Comparison of ENCODE assay signal across 28 mouse cellular contexts in genomic region chr4:103290763-103291162, GRCm38 (mm10). TPM values are rescaled to one million over a fixed set of nuclear protein-coding genes. Genes with fewer than 3 reads are reported as not detected.
DNase-seq lines count a peak whose midpoint lies in the region; ATAC-seq and TF ChIP-seq lines count a peak whose summit lies in the region.
"Had no signal": no experiment of that assay in that cellular context is flagged by ENCODE, and none has a peak within 500 bp of the region (broad histone marks: within the 10 kb centered on the region; RNA-seq: fewer than 3 reads in every experiment).

Gene 4921539E11Rik, minus strand, starts transcription at chr4:103290863.

- peak; percentile 61 for DNase-seq in heart, adult 11 months
- no peak for DNase-seq in heart, embryonic 10.5 days (ENCODE audit: low spot score)
- no peak for DNase-seq in testis, postnatal 10 days (ENCODE audit: low spot score)
- DNase-seq in CH12.LX (ENCODE audit: extremely low read depth) = no peak
- no peak for DNase-seq in right cerebral cortex, postnatal 10 days (ENCODE audit: low spot score in 2 of 2)
- DNase-seq: adrenal gland, adult 2 months; adrenal gland, adult 8-10 months; adrenal gland, postnatal 10 days; adrenal gland, postnatal 14 days; adrenal gland, postnatal 25 days; adrenal gland, postnatal 36 days; B cell, adult 2 months; cerebellum, adult 11 months; cerebellum, adult 11-12 months; cerebellum, adult 18-20 months had no signal

- TF ChIP-seq POLR2A in testis, adult 2 months (IDR thresholded peaks at IDR 0.05; ENCODE audit: control insufficient read depth, low read depth, low read length) = no peak
- no peak for TF ChIP-seq POLR2A in CH12.LX (IDR thresholded peaks at IDR 0.05; ENCODE audit: low read depth, low read length)

- H3K9ac ChIP-seq in CH12.LX (ENCODE audit: insufficient read depth, low read depth) = no peak within 1 kb of the TSS

- in situ Hi-C loops in CH12.LX (cut with MboI; ENCODE audit: low pct_ligation_motif_present, low pct_unique_long_range_greater_than_20kb, low sequenced_read_pairs) = no loop called here

- no peaks in the 10 kb centered on the region for H3K27me3 ChIP-seq in heart, embryonic 10.5 days (ENCODE audit: insufficient read depth, poor library complexity, severe bottlenecking)
- no peaks in the 10 kb centered on the region for H3K27me3 ChIP-seq in megakaryocyte, embryonic 14.5 days (replicated peaks)
- no peaks in the 10 kb centered on the region for H3K27me3 ChIP-seq in testis, adult 2 months (ENCODE audit: control insufficient read depth, insufficient read depth, low read length)
- H3K27me3 ChIP-seq in CH12.LX (replicated peaks) = no peaks in the 10 kb centered on the region

- TF ChIP-seq RAD21 in CH12.LX (IDR thresholded peaks at IDR 0.05; ENCODE audit: low read depth, low read length) = no peak

- no peaks in the 10 kb centered on the region for H3K4me1 ChIP-seq in heart, embryonic 10.5 days
- H3K4me1 ChIP-seq in megakaryocyte, embryonic 14.5 days = no peaks in the 10 kb centered on the region
- no peaks in the 10 kb centered on the region for H3K4me1 ChIP-seq in testis, adult 2 months (ENCODE audit: control insufficient read depth, insufficient read depth, low read length)
- H3K4me1 ChIP-seq in CH12.LX (ENCODE audit: control insufficient read depth in 1 of 2, insufficient read depth in 2 of 2) = 0 out of 4 replicates have a peak, but pooled peaks cover 0 to 4% of the 10 kb centered on the region in 2 experiments

- ATAC-seq in megakaryocyte, adult 5-6 weeks (ENCODE audit: poor library complexity, severe bottlenecking) = no peak
- ATAC-seq: activated CD4-positive, CD25-positive, alpha-beta regulatory T cell, adult 4 months; CD4-positive, CD25-positive, alpha-beta regulatory T cell, adult 4 months; Patski had no signal

- no peak within 1 kb of the TSS for H3K27ac ChIP-seq in heart, embryonic 10.5 days
- H3K27ac ChIP-seq in testis, adult 2 months (ENCODE audit: control insufficient read depth, insufficient read depth, low read depth, low read length) = peak within 1 kb of the TSS; percentile 17; the same call in 1 of the 2 replicates
- no peak within 1 kb of the TSS for H3K27ac ChIP-seq in CH12.LX (ENCODE audit: insufficient read depth, low read depth)

- no peaks in the 10 kb centered on the region for H3K9me3 ChIP-seq in heart, embryonic 10.5 days
- H3K9me3 ChIP-seq in megakaryocyte, embryonic 14.5 days = no peaks in the 10 kb centered on the region
- H3K9me3 ChIP-seq in CH12.LX (replicated peaks; ENCODE audit: low read length) = no peaks in the 10 kb centered on the region
- H3K9me3 ChIP-seq: G1E had no signal

- TF ChIP-seq CTCF in testis, adult 2 months (IDR thresholded peaks at IDR 0.05; ENCODE audit: control insufficient read depth, insufficient read depth, insufficient replicate concordance, low read depth, low read length) = no peak
- TF ChIP-seq CTCF in CH12.LX (conservative IDR thresholded peaks at IDR 0.05 in 1 of 2, IDR thresholded peaks at IDR 0.05 in 1 of 2; ENCODE audit: low read depth in 2 of 2, low read length in 2 of 2) = no peak

- H3K79me2 ChIP-seq in CH12.LX (replicated peaks; ENCODE audit: control insufficient read depth, extremely low read depth, insufficient read depth, poor library complexity, severe bottlenecking) = no peaks in the 10 kb centered on the region

- H3K4me3 ChIP-seq in heart, embryonic 10.5 days = no peak within 1 kb of the TSS
- H3K4me3 ChIP-seq in megakaryocyte, embryonic 14.5 days (replicated peaks) = peak within 1 kb of the TSS; percentile 76
- H3K4me3 ChIP-seq in testis, adult 2 months (ENCODE audit: control insufficient read depth, low read depth, low read length) = peak within 1 kb of the TSS; percentile 82
- no peak within 1 kb of the TSS for H3K4me3 ChIP-seq in CH12.LX (replicated peaks in 1 of 3; ENCODE audit: low read depth in 2 of 3, low read length in 2 of 3, poor library complexity in 1 of 3)

- dilution Hi-C loops in CH12.LX (cut with MboI; ENCODE audit: extremely low pct_ligation_motif_present, extremely low pct_unique_long_range_greater_than_20kb, low sequenced_read_pairs) = no loop called here

- no peaks in the 10 kb centered on the region for H3K36me3 ChIP-seq in heart, embryonic 10.5 days
- no peaks in the 10 kb centered on the region for H3K36me3 ChIP-seq in megakaryocyte, embryonic 14.5 days (replicated peaks; ENCODE audit: low read length)
- H3K36me3 ChIP-seq in testis, adult 2 months (ENCODE audit: control insufficient read depth, insufficient read depth, low read length) = no peaks in the 10 kb centered on the region
- H3K36me3 ChIP-seq in CH12.LX (replicated peaks in 1 of 2; ENCODE audit: control insufficient read depth in 1 of 2, insufficient read depth in 1 of 2, low read length in 1 of 2) = no peaks in the 10 kb centered on the region
- H3K36me3 ChIP-seq: G1E had no signal

- WGBS in heart, embryonic 10.5 days = 78% methylated on average over 2 of the region's 2 CpGs

- no peak for TF ChIP-seq EP300 in CH12.LX (IDR thresholded peaks at IDR 0.05; ENCODE audit: low read length)

- H3K4me2 ChIP-seq in CH12.LX (ENCODE audit: insufficient read depth, low read depth, poor library complexity, severe bottlenecking) = peak within 1 kb of the TSS; percentile 10; the same call in 1 of the 2 replicates

TF ChIP-seq in CH12.LX, 34 proteins besides CTCF, POLR2A, EP300 and RAD21:
- TF ChIP-seq ZKSCAN1 (IDR thresholded peaks at IDR 0.05; ENCODE audit: borderline replicate concordance, low read depth, low read length) (no peak), E2F4 (IDR thresholded peaks at IDR 0.05; ENCODE audit: insufficient replicate concordance, low read depth, low read length) (no peak), JUN (IDR thresholded peaks at IDR 0.05; ENCODE audit: insufficient read depth, low read depth, low read length) (no peak), HCFC1 (IDR thresholded peaks at IDR 0.05; ENCODE audit: low read depth, low read length) (no peak), RCOR1 (conservative IDR thresholded peaks at IDR 0.05; ENCODE audit: low read depth, low read length) (no peak), GABPA (IDR thresholded peaks at IDR 0.05; ENCODE audit: insufficient replicate concordance, low read depth, low read length) (no peak), MEF2A (IDR thresholded peaks at IDR 0.05; ENCODE audit: borderline replicate concordance, low read depth, low read length) (no peak), SIN3A (IDR thresholded peaks at IDR 0.05; ENCODE audit: low read length) (no peak)

RNA-seq across cellular contexts. Expression of gene 4921539E11Rik, which starts in this region (rescaled TPM):
- not detected in 2 replicates for polyA plus RNA-seq in heart, embryonic 10.5 days (2016; fragmentation: Nextera tagmentation; extraction: Ambion mirVana)
- not detected in 2 replicates for polyA plus RNA-seq in megakaryocyte, embryonic 14.5 days (2012; ENCODE audit: insufficient read depth, low replicate concordance)
- total RNA-seq in megakaryocyte, adult 5-6 weeks (2015) = not detected in 2 replicates
- total RNA-seq in megakaryocyte, adult 5-6 weeks (2017) = not detected in 2 replicates
- 21.2 and 25.5 TPM in 2 replicates for polyA plus RNA-seq in testis, adult 2 months (2012; rRNA removed)
- total RNA-seq in CH12.LX (2012; rRNA removed) (not detected in 2 replicates), CH12.LX (2014; rRNA removed) (not detected in 2 replicates)
- not detected in 2 replicates for polyA plus RNA-seq in CH12.LX (2012; ENCODE audit: insufficient read length, low read depth)
- total RNA-seq: adrenal gland, adult 18-20 months; adrenal gland, adult 2 months; adrenal gland, adult 8-10 months; adrenal gland, postnatal 10 days; adrenal gland, postnatal 14 days; adrenal gland, postnatal 25 days; adrenal gland, postnatal 36 days; adrenal gland, postnatal 4 days; ES-E14; MEL had no signal
- polyA plus RNA-seq: activated CD4-positive, CD25-positive, alpha-beta regulatory T cell, adult 4 months; adrenal gland, adult 2 months; brain, embryonic 14.5 days; C2C12; CD4-positive, CD25-positive, alpha-beta regulatory T cell, adult 4 months; G1E; Patski had no signal

Comparison
In these comparisons a context has a peak if more than half of its experiments do, and no peak if none do; other contexts are left out.
1. RNA of gene 4921539E11Rik (polyA plus RNA-seq): 21.2 to 25.5 TPM in testis, adult 2 months; not detected in heart, embryonic 10.5 days, not detected in megakaryocyte, embryonic 14.5 days and not detected in CH12.LX; every median in the first group is over 10 times any median in the second.
2. H3K4me3 ChIP-seq: peak in megakaryocyte, embryonic 14.5 days (single experiment) and testis, adult 2 months (single experiment); none in heart, embryonic 10.5 days (single experiment) and CH12.LX (0 of 3).